Comparison of ENCODE assay signal across 9 mouse cellular contexts in the genomic region with DNA sequence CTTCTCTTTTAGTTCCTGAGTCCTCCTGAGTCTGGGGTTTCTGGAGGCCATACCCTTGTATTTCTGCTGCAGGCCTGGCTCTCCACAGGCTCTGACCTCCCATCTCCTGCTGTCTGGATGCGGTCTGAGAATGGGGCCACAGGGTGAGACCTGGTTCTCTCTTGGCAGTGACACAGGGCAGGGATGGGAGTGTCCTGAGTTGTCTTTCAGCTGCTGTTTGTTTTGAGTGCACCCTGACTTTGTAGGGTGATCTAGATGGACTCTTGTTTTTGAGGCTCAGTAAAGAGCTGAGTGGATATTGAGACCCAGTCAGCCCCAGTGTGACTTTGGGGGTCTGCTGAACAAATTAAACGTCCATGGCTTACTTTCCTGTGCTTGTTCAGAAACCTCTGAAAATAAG. TPM values are rescaled to one million over a fixed set of nuclear protein-coding genes. Genes with fewer than 3 reads are reported as not detected.
DNase-seq lines count a peak whose midpoint lies in the region; ATAC-seq and TF ChIP-seq lines count a peak whose summit lies in the region.
"Had no signal": no experiment of that assay in that cellular context is flagged by ENCODE, and none has a peak within 500 bp of the region (broad histone marks: within the 10 kb centered on the region; RNA-seq: fewer than 3 reads in every experiment).

No protein-coding gene starts in this region.

- no peaks in the 10 kb centered on the region for H3K27me3 ChIP-seq in hindbrain, embryonic 10.5 days (ENCODE audit: insufficient read depth, poor library complexity, severe bottlenecking)
- no peaks in the 10 kb centered on the region for H3K27me3 ChIP-seq in hindbrain, embryonic 11.5 days (ENCODE audit: control insufficient read depth, insufficient read depth, low read length)
- H3K27me3 ChIP-seq in heart, postnatal 0 days (ENCODE audit: control insufficient read depth, insufficient read depth, low read length) = no peaks in the 10 kb centered on the region
- H3K27me3 ChIP-seq: neural tube, embryonic 12.5 days had no signal

- TF ChIP-seq EP300 in heart, postnatal 0 days (IDR thresholded peaks at IDR 0.05; ENCODE audit: low read depth) = no peak

- no peaks in the 10 kb centered on the region for H3K9me3 ChIP-seq in hindbrain, embryonic 10.5 days
- no peaks in the 10 kb centered on the region for H3K9me3 ChIP-seq in hindbrain, embryonic 11.5 days (ENCODE audit: control insufficient read depth, low read length)
- no peaks in the 10 kb centered on the region for H3K9me3 ChIP-seq in heart, postnatal 0 days (replicated peaks; ENCODE audit: control insufficient read depth, low read length)
- H3K9me3 ChIP-seq: neural tube, embryonic 12.5 days had no signal

- TF ChIP-seq POLR2A in bone marrow macrophage, adult 2 months (IDR thresholded peaks at IDR 0.05; ENCODE audit: borderline replicate concordance, low read depth, low read length) = no peak

- peak overlapping the region; percentile 74 for H3K27ac ChIP-seq in hindbrain, embryonic 10.5 days
- H3K27ac ChIP-seq in hindbrain, embryonic 11.5 days (ENCODE audit: low read depth, low read length) = no peak overlapping the region
- H3K27ac ChIP-seq in bone marrow macrophage, adult 2 months (ENCODE audit: insufficient read depth, low read depth, low read length) = peak overlapping the region; percentile 14
- peak overlapping the region; percentile 84 for H3K27ac ChIP-seq in heart, postnatal 0 days (ENCODE audit: low read depth)

- H3K4me1 ChIP-seq in hindbrain, embryonic 10.5 days (replicated peaks) = peaks cover 29% of the 10 kb centered on the region
- peaks cover 6% of the 10 kb centered on the region; the same call in 1 of the 2 replicates for H3K4me1 ChIP-seq in hindbrain, embryonic 11.5 days (replicated peaks; ENCODE audit: control insufficient read depth, insufficient read depth, low read length)
- H3K4me1 ChIP-seq in bone marrow macrophage, adult 2 months (ENCODE audit: control insufficient read depth, insufficient read depth, low read length) = peaks cover 36% of the 10 kb centered on the region
- H3K4me1 ChIP-seq in heart, postnatal 0 days (ENCODE audit: control insufficient read depth, insufficient read depth) = peaks cover 78% of the 10 kb centered on the region

- no peak for TF ChIP-seq CTCF in bone marrow macrophage, adult 2 months (IDR thresholded peaks at IDR 0.05; ENCODE audit: low read depth, low read length)
- TF ChIP-seq CTCF in heart, postnatal 0 days (IDR thresholded peaks at IDR 0.05; ENCODE audit: low read depth) = no peak

- no peak overlapping the region for H3K4me2 ChIP-seq in hindbrain, embryonic 11.5 days (replicated peaks; ENCODE audit: low read depth, low read length)
- no peak overlapping the region for H3K4me2 ChIP-seq in heart, postnatal 0 days (ENCODE audit: low read depth, low read length)
- H3K4me2 ChIP-seq: neural tube, embryonic 12.5 days had no signal

- DNase-seq in hindbrain, embryonic 10.5 days (ENCODE audit: low spot score) = no peak
- no peak for DNase-seq in hindbrain, embryonic 11.5 days (ENCODE audit: low spot score)
- no peak for DNase-seq in heart, postnatal 0 days (ENCODE audit: low spot score)
- DNase-seq in lung, postnatal 36 days = peak; percentile 63
- no peak for DNase-seq in frontal cortex, postnatal 36 days (ENCODE audit: low spot score in 2 of 2)
- no peak for DNase-seq in urinary bladder, postnatal 36 days (ENCODE audit: low spot score in 2 of 2)
- no peak for DNase-seq in urinary bladder, adult 18-20 months (ENCODE audit: low spot score in 2 of 2)

- H3K36me3 ChIP-seq in hindbrain, embryonic 10.5 days = 0 out of 2 replicates have a peak, but pooled peaks cover 3% of the 10 kb centered on the region
- no peaks in the 10 kb centered on the region for H3K36me3 ChIP-seq in hindbrain, embryonic 11.5 days (ENCODE audit: control insufficient read depth, insufficient read depth, low read length)
- H3K36me3 ChIP-seq in heart, postnatal 0 days (replicated peaks; ENCODE audit: control insufficient read depth, insufficient read depth, low read length) = no peaks in the 10 kb centered on the region
- H3K36me3 ChIP-seq: neural tube, embryonic 12.5 days had no signal

- ATAC-seq in hindbrain, embryonic 11.5 days (ENCODE audit: low FRiP score) = no peak
- ATAC-seq in heart, postnatal 0 days (ENCODE audit: insufficient read depth, low read depth) = no peak

- no peak overlapping the region for H3K9ac ChIP-seq in hindbrain, embryonic 11.5 days (ENCODE audit: low read depth, low read length)
- peak overlapping the region; percentile 22; the same call in 1 of the 2 replicates for H3K9ac ChIP-seq in heart, postnatal 0 days (replicated peaks; ENCODE audit: low read depth, low read length)
- H3K9ac ChIP-seq: neural tube, embryonic 12.5 days had no signal

- WGBS in hindbrain, embryonic 10.5 days = 82% methylated on average over 2 of the region's 2 CpGs
- WGBS in hindbrain, embryonic 11.5 days = 76% methylated on average over 2 of the region's 2 CpGs
- WGBS in heart, postnatal 0 days = 41% methylated on average over 2 of the region's 2 CpGs

- no peak overlapping the region for H3K4me3 ChIP-seq in hindbrain, embryonic 10.5 days
- no peak overlapping the region for H3K4me3 ChIP-seq in hindbrain, embryonic 11.5 days (ENCODE audit: low read depth, low read length)
- H3K4me3 ChIP-seq in bone marrow macrophage, adult 2 months (ENCODE audit: insufficient read depth, low read length) = no peak overlapping the region
- H3K4me3 ChIP-seq in heart, postnatal 0 days (ENCODE audit: low read depth, low read length) = no peak overlapping the region
- H3K4me3 ChIP-seq: neural tube, embryonic 12.5 days had no signal

RNA-seq across cellular contexts. Expression of gene Ascc1, which starts 24.2 kb away (rescaled TPM):
- 35.8 and 37.0 TPM in 2 replicates for polyA plus RNA-seq in hindbrain, embryonic 10.5 days (2016; fragmentation: Nextera tagmentation; extraction: Ambion mirVana)
- polyA plus RNA-seq in hindbrain, embryonic 11.5 days (2014; fragmentation: Nextera tagmentation; extraction: Ambion mirVana) = 41.1 and 42.9 TPM in 2 replicates
- 26.5 and 29.3 TPM in 2 replicates for polyA plus RNA-seq in bone marrow macrophage, adult 2 months (2012; ENCODE audit: insufficient read depth, insufficient read length, missing spikeins)
- 14.0 and 15.7 TPM in 2 replicates for total RNA-seq in heart, postnatal 0 days (2014; rRNA removed; ENCODE audit: low replicate concordance)
- 34.6 and 35.8 TPM in 2 replicates for polyA plus RNA-seq in heart, postnatal 0 days (2015; fragmentation: Nextera tagmentation; extraction: Ambion mirVana)

RNA-seq across cellular contexts. Expression of gene Anapc16, which starts 24.5 kb away (rescaled TPM):
- 111 and 114 TPM in 2 replicates for polyA plus RNA-seq in hindbrain, embryonic 10.5 days (2016; fragmentation: Nextera tagmentation; extraction: Ambion mirVana)
- polyA plus RNA-seq in hindbrain, embryonic 11.5 days (2014; fragmentation: Nextera tagmentation; extraction: Ambion mirVana) = 97.1 and 115 TPM in 2 replicates
- polyA plus RNA-seq in bone marrow macrophage, adult 2 months (2012; ENCODE audit: insufficient read depth, insufficient read length, missing spikeins) = 33.2 and 44.1 TPM in 2 replicates
- 29.7 and 85.4 TPM in 2 replicates for total RNA-seq in heart, postnatal 0 days (2014; rRNA removed; ENCODE audit: low replicate concordance)
- 104 and 108 TPM in 2 replicates for polyA plus RNA-seq in heart, postnatal 0 days (2015; fragmentation: Nextera tagmentation; extraction: Ambion mirVana)

RNA-seq across cellular contexts. Expression of gene Ddit4, which starts 26.8 kb away (rescaled TPM):
- polyA plus RNA-seq in hindbrain, embryonic 10.5 days (2016; fragmentation: Nextera tagmentation; extraction: Ambion mirVana) = 37.5 and 37.6 TPM in 2 replicates
- 4.6 and 5.5 TPM in 2 replicates for polyA plus RNA-seq in hindbrain, embryonic 11.5 days (2014; fragmentation: Nextera tagmentation; extraction: Ambion mirVana)
- polyA plus RNA-seq in bone marrow macrophage, adult 2 months (2012; ENCODE audit: insufficient read depth, insufficient read length, missing spikeins) = 3.4 and 3.5 TPM in 2 replicates
- 30.3 and 35.6 TPM in 2 replicates for total RNA-seq in heart, postnatal 0 days (2014; rRNA removed; ENCODE audit: low replicate concordance)
- polyA plus RNA-seq in heart, postnatal 0 days (2015; fragmentation: Nextera tagmentation; extraction: Ambion mirVana) = 17.0 and 17.4 TPM in 2 replicates
